Mouse (Mus musculus): ENCODE data around the gene Slc46a1.

Slc46a1 gene

GRCm38 (mm10) chr11:78465568-78466180 lies at the start of gene Slc46a1:
Gene Slc46a1 (plus strand): TSS chr11:78465697.
- WGBS = under 1% methylated on average over 41 of the region's 41 CpGs

- WGBS = 82% methylated on average over 6 of the region's 6 CpGs
Observed at GRCm38 (mm10) chr11:78416854-78417253, 48.6 kb upstream of the Slc46a1 start.

- WGBS = 83% methylated on average over 12 of the region's 12 CpGs
Observed at GRCm38 (mm10) chr11:78420263-78420889, 45.1 kb upstream of the Slc46a1 start.

- whole genome bisulfite sequencing = 70% methylated on average over 13 of the region's 13 CpGs
Observed at GRCm38 (mm10) chr11:78421201-78422009, 44.1 kb upstream of the Slc46a1 start.

- 47% methylated on average over 13 of the region's 13 CpGs for WGBS
Observed at GRCm38 (mm10) chr11:78422055-78422819, 43.3 kb upstream of the Slc46a1 start, which contains the start of gene Slc13a2. Gene Slc13a2 (minus strand): TSS chr11:78422217.

GRCm38 (mm10) chr11:78424352-78424751 lies 41.1 kb upstream of the Slc46a1 start:
- 33% methylated on average over 2 of the region's 2 CpGs for WGBS

- 91% methylated on average over 1 of the region's 1 CpGs for WGBS
Observed at GRCm38 (mm10) chr11:78425572-78425971, 39.9 kb upstream of the Slc46a1 start.

- WGBS = 97% methylated on average over 6 of the region's 6 CpGs
Observed at GRCm38 (mm10) chr11:78427655-78428054, 37.8 kb upstream of the Slc46a1 start.

GRCm38 (mm10) chr11:78428309-78428708 lies 37.2 kb upstream of the Slc46a1 start:
- whole genome bisulfite sequencing = 80% methylated on average over 5 of the region's 5 CpGs

- WGBS = 75% methylated on average over 11 of the region's 11 CpGs
Observed at GRCm38 (mm10) chr11:78430195-78430878, 35.2 kb upstream of the Slc46a1 start.

- 78% methylated on average over 10 of the region's 10 CpGs for WGBS
Observed at GRCm38 (mm10) chr11:78431176-78431575, 34.3 kb upstream of the Slc46a1 start.

GRCm38 (mm10) chr11:78434052-78434451 lies 31.4 kb upstream of the Slc46a1 start:
- 87% methylated on average over 4 of the region's 4 CpGs for WGBS

GRCm38 (mm10) chr11:78435776-78436349 lies 29.6 kb upstream of the Slc46a1 start:
- 25% methylated on average over 19 of the region's 19 CpGs for WGBS

- 97% methylated on average over 7 of the region's 7 CpGs for WGBS
Observed at GRCm38 (mm10) chr11:78437182-78437581, 28.3 kb upstream of the Slc46a1 start.

GRCm38 (mm10) chr11:78438399-78438930 lies 27.0 kb upstream of the Slc46a1 start:
- WGBS = 86% methylated on average over 3 of the region's 3 CpGs

- WGBS = 91% methylated on average over 5 of the region's 5 CpGs
Observed at GRCm38 (mm10) chr11:78443115-78443514, 22.4 kb upstream of the Slc46a1 start.

- WGBS = 77% methylated on average over 3 of the region's 3 CpGs
Observed at GRCm38 (mm10) chr11:78447168-78447567, 18.3 kb upstream of the Slc46a1 start.

GRCm38 (mm10) chr11:78448242-78448641 lies 17.3 kb upstream of the Slc46a1 start:
- 79% methylated on average over 1 of the region's 1 CpGs for WGBS

GRCm38 (mm10) chr11:78450337-78450736 lies 15.2 kb upstream of the Slc46a1 start:
- WGBS = 60% methylated on average over 2 of the region's 2 CpGs

GRCm38 (mm10) chr11:78453675-78454074 lies 11.8 kb upstream of the Slc46a1 start:
- 18% methylated on average over 4 of the region's 4 CpGs for WGBS

- WGBS = 78% methylated on average over 7 of the region's 7 CpGs
Observed at GRCm38 (mm10) chr11:78454276-78454675, 11.2 kb upstream of the Slc46a1 start.
